Mouse (Mus musculus) kidney, postnatal 36 days (tissue): ENCODE data around the gene Rbm3.
"Not testable (repeated sequence)": the region's sequence is repeated elsewhere in the genome, so short reads cannot be mapped to it uniquely, and the experiment has no call there.

Experiments used
- DNase-seq, 2 experiments: peaks; one replicate each; pipeline ENCODE4 v3.0.0; 2021 to 2022; ENCODE audit warnings: mixed read lengths in 2 of 2

The Rbm3 gene

GRCm38 (mm10) chrX:8125235-8125634 is 20.4 kb downstream of the Rbm3 start:
- DNase-seq = no peak

DNA sequence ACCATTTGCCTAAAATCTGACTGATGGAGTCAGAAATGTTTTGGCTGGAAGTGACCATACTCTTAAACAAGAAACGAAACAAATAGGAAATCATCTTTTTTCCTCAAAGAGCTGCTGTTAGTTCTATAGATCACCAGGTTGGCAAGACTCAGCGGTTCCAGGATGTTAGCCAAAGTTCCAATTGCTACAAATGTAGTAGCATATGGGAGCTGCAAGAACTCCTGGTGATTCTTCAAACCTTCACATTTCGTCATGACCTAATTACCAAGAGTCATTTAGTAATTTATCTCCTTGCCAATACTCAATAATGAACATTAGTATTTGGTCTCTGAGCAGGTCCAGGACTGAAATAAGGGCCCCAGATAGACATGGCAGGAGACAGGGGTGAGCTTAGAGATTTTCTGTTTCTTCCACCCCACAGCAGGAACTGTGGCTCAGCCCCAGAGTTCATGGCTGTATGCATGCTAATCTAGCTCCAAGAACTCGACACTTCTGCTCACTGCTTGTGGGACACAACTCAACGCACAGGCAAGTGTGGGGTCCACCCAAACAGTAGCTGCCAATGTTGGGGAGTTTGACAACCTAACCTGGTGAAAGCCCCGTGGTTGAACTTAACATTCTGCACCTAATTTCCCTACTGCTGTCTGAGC is 21.7 kb downstream of the Rbm3 start:
- DNase-seq = no peak

DNA sequence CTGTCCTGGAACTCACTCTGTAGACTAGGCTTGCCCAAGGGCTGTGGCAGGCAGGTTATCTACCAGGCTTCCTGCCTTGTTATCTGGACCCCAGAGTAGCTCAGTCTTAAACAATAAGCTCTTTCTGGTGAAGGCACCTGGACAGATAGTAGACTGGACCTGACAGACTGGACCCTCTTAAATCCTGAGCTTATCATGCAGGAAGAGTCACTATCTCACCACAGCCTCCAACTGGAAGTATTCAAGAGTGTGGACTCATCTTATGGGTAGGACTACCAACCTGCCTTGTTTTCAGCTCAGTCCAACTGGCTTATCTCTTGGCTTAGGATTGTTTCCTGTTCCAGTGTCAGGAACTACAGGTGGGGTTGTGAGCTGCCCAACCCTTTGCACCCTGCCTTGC is 28.4 kb downstream of the Rbm3 start:
- DNase-seq = no peak

- DNase-seq = no peak
Measured at GRCm38 (mm10) chrX:8115275-8115674, 30.4 kb downstream of the Rbm3 start.

- no peak for DNase-seq
Measured at GRCm38 (mm10) chrX:8105019-8105418, 40.7 kb downstream of the Rbm3 start.

DNA sequence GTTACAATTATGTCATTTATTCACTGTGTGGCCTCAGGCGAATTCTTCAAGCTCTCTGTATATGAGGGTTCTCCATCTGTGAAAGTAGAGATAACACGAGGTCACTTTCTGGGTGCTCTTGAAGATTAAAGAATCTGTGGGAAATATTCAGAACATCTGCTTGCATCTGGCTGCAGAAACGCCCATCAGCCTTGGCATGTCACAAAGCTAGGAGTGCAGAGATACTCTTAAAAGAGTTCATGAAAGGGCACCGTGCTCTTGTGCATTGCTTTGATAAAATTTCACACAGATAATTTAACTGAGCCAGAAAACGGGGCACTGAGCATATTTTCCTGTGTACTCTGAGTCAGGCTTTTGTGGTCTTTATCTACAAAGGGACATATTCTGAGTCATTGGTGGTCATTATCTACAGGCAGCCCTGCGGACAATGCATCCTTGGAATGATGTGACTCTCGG is 43.4 kb downstream of the Rbm3 start:
- no peak for DNase-seq

DNA sequence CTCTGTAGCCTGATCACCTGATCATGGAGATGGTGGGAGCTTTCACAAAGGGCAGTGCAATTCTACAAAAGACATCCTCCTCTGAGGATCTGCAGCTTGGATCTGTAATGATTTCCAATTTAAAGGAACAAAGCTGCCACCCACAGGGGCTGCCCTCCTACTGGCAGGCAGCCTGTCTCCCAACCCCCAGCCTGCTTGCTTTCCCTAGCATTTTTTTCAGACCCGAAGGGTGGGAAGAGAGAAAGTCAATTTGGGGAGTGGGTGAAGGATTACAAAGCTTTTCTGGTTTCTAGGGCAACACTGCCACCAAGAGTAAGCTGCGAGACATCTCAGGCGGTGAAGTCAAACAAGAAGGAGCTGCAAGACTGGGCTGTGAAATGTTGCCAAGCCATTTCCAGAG is 44.7 kb downstream of the Rbm3 start:
- peak in 1 of 2 experiments; percentile 7 for DNase-seq

- no peak for DNase-seq
Measured at GRCm38 (mm10) chrX:8099435-8099834, 46.2 kb downstream of the Rbm3 start.

- DNase-seq = peak; percentile 97 to 98
Measured at GRCm38 (mm10) chrX:8096787-8097242, 48.9 kb downstream of the Rbm3 start.

DNA sequence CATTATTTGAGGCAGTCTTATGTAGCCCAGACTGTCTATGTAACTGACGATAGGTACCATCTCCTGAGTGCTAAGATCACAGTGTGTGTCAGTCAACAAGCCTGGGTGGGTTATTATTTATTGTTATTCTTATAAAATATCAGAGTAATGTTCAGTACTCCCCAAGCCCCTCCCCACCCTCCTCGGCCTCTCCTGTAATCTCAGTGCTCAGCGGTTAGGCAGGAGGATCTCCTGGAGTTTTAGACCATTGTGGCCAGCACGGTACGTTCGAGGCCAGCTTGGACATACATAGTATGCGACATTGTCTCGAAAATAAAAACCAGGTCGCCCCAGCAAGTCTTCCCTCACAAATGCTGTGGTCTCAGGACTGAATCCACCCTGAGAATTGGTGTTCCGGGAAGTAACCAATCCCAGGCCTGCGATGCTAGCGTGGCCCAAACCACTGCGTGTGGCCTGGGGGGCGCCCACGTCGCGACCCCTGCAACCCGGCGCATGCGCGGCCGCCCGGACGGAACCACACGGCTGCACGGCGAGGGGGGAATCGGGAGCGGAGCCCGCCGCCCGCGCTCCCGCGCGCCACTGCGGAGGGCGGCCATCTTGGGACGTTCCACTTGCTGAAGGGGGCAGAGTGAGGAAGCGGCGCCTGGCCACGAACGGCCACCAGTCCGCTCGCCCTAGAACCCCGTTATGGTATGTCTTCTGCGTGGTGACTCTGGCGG is 49.5 kb downstream of the Rbm3 start:
- peak; percentile 69 to 82 for DNase-seq

GRCm38 (mm10) chrX:8095546-8095945 is 50.1 kb downstream of the Rbm3 start:
- DNase-seq = no peak

GRCm38 (mm10) chrX:8090954-8091347 is 54.7 kb downstream of the Rbm3 start:
- DNase-seq = not testable (repeated sequence)

- no peak for DNase-seq
Measured at GRCm38 (mm10) chrX:8090346-8090953, 55.2 kb downstream of the Rbm3 start, which contains the start of gene Was. TSS of gene Was (minus strand) at chrX:8090498.

DNA sequence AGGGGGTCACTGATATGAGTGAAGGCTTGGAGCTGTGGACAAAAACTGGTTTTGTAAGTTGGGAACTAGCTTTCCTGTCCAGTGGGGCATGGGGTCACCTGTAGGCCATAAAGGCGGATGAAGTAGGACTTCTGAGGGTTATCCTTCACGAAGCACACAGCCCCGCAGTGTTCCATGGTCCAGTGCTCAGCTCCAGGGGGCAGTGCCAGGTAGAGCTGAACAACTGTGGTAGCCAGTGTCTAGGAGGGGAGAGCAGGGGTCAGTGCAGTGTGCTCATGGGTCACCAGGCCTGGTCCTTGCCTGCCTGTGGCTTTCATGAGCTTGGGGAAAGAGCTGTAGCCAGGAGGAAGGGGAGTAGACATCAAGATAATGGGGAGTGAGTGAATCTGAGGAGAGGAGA is 55.9 kb downstream of the Rbm3 start:
- no peak for DNase-seq
